Mouse (Mus musculus) forebrain, embryonic 11.5 days (tissue): ENCODE data around the gene Comt. TPM values are rescaled to one million over a fixed set of nuclear protein-coding genes. Genes with fewer than 3 reads are reported as not detected.

Experiments
- ATAC-seq: fragments of 200-750 bp; cut with Nextera tagmentation; replicated peaks from 2 replicates; pipeline ENCODE4 v1.8.0; 2017; ENCODE audit warnings: moderate TSS enrichment; ENCODE audit not compliant: low FRiP score
- DNase-seq: peaks from one replicate; pipeline ENCODE4 v3.0.0-alpha.2; 2017; ENCODE audit warnings: low spot score
- H3K27ac ChIP-seq: fragments of 300-500 bp; sonication (generic); 2 replicates; pipeline ENCODE4 v1.5.1; 2014; ENCODE audit warnings: low read depth, low read length
- H3K27me3 ChIP-seq: fragments of 300-500 bp; sonication (generic); 2 replicates; pipeline ENCODE4 v1.6.1; 2014; ENCODE audit warnings: mild to moderate bottlenecking, low read length, mixed read lengths; ENCODE audit not compliant: control insufficient read depth, insufficient read depth
- H3K36me3 ChIP-seq: fragments of 300-500 bp; sonication (generic); 2 replicates; pipeline ENCODE4 v1.6.1; 2014; ENCODE audit warnings: mild to moderate bottlenecking, low read length, moderate library complexity, mixed read lengths; ENCODE audit not compliant: control insufficient read depth, insufficient read depth
- H3K4me1 ChIP-seq: fragments of 300-500 bp; sonication (generic); replicated peaks from 2 replicates; pipeline ENCODE4 v1.6.1; 2014; ENCODE audit warnings: low read length, mixed read lengths; ENCODE audit not compliant: control insufficient read depth, insufficient read depth
- H3K4me2 ChIP-seq: fragments of 300-500 bp; sonication (generic); 2 replicates; pipeline ENCODE4 v1.6.1; 2014; ENCODE audit warnings: low read depth, mild to moderate bottlenecking, low read length, moderate library complexity, mixed read lengths; ENCODE audit not compliant: severe bottlenecking
- H3K4me3 ChIP-seq: fragments of 300-500 bp; sonication (generic); 2 replicates; pipeline ENCODE4 v1.5.1; 2014; ENCODE audit warnings: low read depth, low read length
- H3K9ac ChIP-seq: fragments of 300-500 bp; sonication (generic); 2 replicates; pipeline ENCODE4 v1.6.1; 2014; ENCODE audit warnings: low read length
- H3K9me3 ChIP-seq: fragments of 300-500 bp; sonication (generic); 2 replicates; pipeline ENCODE4 v1.6.1; 2016; ENCODE audit warnings: low read length, mixed read lengths; ENCODE audit not compliant: control insufficient read depth
- WGBS: fragments of 180-500 bp; shearing (Covaris S2); extraction: QIAGEN DNeasy Blood & Tissue Kit; methylation state at CpG from one replicate; pipeline ENCODE4 v1.1.7; 2014; 5-methylcytosine and 5-hydroxymethylcytosine counted together
- polyA plus RNA-seq: library from polyadenylated mRNA; unstranded; fragments of >200 nt; fragmentation: Nextera tagmentation; extraction: Ambion mirVana; gene quantifications from 2 replicates; pipeline ENCODE4 v1.2.1, GENCODE M21; 2014

Comt gene
- polyA plus RNA-seq, 1 experiment from 2014 or later: 53.6 TPM

DNA sequence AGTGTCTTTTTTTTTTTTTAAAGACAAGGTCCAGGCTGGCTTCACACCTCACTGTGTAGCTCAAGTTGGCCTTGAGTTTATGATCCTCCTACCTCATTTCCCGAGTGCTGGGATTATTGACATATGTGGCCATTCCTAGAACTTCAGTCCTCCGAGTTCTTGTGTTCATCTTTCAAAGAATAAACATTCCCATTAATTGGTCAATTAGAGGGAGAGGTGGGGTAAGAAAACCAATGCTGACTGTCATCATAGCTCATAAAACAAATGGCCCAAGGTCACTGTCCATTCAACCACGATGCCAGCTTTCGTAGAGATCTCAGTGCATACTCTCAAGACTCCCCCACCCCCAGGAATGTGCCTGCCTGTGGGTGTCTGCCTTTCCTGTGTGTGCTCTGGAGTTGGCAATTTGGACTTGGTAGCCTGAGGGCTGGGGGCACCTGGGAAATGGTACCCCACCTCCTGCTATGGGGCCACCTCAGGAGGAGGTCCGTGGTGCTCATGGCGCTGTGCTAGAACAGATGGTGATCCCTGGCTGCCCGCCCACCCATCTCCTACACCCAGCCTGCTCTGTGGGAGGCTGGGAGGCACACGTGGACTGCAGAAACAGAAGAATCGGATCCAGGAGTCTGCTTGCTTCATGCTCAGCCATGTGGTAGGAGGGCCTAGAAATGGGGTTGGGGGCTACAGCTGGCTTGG is 25.0 kb upstream of the Comt start:
- H3K36me3 ChIP-seq: no peaks in the 10 kb centered on the region
- no peaks in the 10 kb centered on the region for H3K27me3 ChIP-seq
- H3K4me3 ChIP-seq: no peak overlapping the region
- no peak overlapping the region for H3K4me2 ChIP-seq
- 69% methylated on average over 9 of the region's 9 CpGs for whole genome bisulfite sequencing
- ATAC-seq (no peak), DNase-seq (no peak)
- no peak overlapping the region for H3K9ac ChIP-seq
- H3K27ac ChIP-seq: no peak overlapping the region
- no peaks in the 10 kb centered on the region for H3K4me1 ChIP-seq
- H3K9me3 ChIP-seq: no peaks in the 10 kb centered on the region

DNA sequence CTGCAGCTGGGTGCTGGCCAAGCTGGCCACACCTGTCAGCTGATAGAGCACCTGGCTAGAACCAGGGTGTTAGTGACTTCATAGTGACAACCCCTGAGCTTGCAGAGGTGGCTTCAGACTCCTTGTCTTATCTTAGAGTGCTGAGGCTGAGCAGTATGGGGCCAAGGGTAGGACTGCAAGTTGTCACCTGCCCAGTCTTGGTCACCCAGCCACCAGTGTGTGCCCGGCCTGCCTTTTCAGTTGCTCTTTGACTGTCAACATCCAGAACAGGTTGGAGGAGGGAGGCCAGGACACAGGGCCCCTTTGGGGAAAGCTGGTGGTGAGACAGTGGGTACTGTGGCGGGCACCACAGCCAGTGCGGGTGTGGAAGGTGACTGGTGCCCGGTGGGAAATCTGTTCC is 22.4 kb upstream of the Comt start:
- H3K27ac ChIP-seq: no peak overlapping the region
- H3K4me3 ChIP-seq: no peak overlapping the region
- H3K27me3 ChIP-seq: no peaks in the 10 kb centered on the region
- DNase-seq (no peak), ATAC-seq (no peak)
- no peak overlapping the region for H3K9ac ChIP-seq
- no peaks in the 10 kb centered on the region for H3K4me1 ChIP-seq
- H3K4me2 ChIP-seq: no peak overlapping the region
- no peaks in the 10 kb centered on the region for H3K36me3 ChIP-seq
- no peaks in the 10 kb centered on the region for H3K9me3 ChIP-seq
- WGBS: 94% methylated on average over 4 of the region's 4 CpGs

DNA sequence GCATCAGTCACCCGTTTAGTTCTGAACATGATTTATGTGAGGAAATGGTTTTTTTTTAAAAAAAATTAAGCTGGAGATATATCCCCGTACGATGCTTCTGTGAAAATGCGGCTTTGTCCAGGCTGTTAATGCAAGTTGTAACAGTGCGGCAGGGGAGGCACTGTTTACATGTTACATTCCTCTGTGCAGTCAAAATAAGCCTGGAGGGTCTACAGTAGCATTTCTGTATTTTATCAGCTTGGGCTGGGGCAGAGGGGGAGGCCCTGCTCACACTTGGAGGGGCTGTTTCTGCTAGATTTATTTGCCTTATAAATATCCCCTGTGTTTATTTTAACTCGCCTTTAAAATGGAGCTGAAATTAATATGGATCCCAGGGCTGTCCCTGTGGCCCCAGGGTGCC is 21.5 kb upstream of the Comt start:
- Histone ChIP-seq H3K27me3 (no peaks in the 10 kb centered on the region), H3K27ac (no peak overlapping the region), H3K4me1 (no peaks in the 10 kb centered on the region), H3K9me3 (no peaks in the 10 kb centered on the region), H3K4me3 (no peak overlapping the region), H3K4me2 (no peak overlapping the region), H3K36me3 (no peaks in the 10 kb centered on the region), H3K9ac (no peak overlapping the region)
- ATAC-seq (no peak), DNase-seq (no peak)
- 89% methylated on average over 6 of the region's 6 CpGs for WGBS

DNA sequence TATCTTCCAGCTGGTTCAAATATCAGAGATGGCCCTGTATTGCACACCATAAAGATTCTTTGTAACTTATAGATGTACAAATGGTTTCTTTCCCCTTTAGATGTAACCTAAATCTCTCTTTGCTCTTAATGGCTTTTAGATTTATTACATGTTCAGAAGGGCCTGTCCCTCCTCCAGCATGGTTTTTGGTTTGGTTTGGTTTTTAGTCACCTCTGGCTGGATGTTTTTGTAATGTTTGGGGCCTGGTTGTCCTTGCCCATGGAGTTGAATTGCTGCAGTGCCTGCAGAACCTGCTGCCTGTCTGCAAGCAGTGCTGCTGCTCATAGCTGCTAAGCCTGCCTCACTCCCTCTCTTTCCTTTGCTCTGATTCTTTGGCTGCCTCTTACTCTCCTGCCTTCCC is 20.6 kb upstream of the Comt start:
- DNase-seq: no peak
- Histone ChIP-seq H3K4me2 (no peak overlapping the region), H3K27me3 (no peaks in the 10 kb centered on the region), H3K4me1 (no peaks in the 10 kb centered on the region), H3K9me3 (no peaks in the 10 kb centered on the region), H3K36me3 (no peaks in the 10 kb centered on the region), H3K9ac (no peak overlapping the region), H3K27ac (no peak overlapping the region), H3K4me3 (no peak overlapping the region)
- no peak for ATAC-seq

DNA sequence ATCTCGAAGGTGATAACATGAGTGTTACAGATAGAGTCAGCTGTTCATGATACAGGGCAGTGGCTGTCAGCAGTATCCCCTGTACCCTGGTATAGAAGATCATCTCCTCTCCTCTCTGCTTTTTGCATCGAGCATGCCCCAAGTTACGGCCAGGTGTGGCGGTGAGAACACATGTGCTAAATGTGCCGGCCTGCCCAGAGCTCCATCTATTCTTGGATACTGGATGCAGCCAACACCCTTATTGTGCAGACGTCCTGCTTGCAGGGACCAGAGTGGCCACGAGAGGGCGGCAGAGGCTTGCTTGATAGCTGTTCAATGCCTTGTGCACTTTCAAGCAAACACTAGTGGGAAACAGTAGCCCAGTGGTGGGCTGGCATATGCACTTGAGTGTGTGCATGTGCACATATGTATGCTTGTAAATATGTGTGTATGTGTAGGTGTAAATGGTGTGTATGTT is 16.8 kb upstream of the Comt start:
- no peaks in the 10 kb centered on the region for H3K4me1 ChIP-seq
- no peak overlapping the region for H3K4me2 ChIP-seq
- H3K4me3 ChIP-seq: no peak overlapping the region
- H3K27me3 ChIP-seq: no peaks in the 10 kb centered on the region
- H3K27ac ChIP-seq: no peak overlapping the region
- no peaks in the 10 kb centered on the region for H3K9me3 ChIP-seq
- ATAC-seq (peak; percentile 84), DNase-seq (peak; percentile 96)
- no peaks in the 10 kb centered on the region for H3K36me3 ChIP-seq
- 29% methylated on average over 8 of the region's 8 CpGs for WGBS
- H3K9ac ChIP-seq: no peak overlapping the region

DNA sequence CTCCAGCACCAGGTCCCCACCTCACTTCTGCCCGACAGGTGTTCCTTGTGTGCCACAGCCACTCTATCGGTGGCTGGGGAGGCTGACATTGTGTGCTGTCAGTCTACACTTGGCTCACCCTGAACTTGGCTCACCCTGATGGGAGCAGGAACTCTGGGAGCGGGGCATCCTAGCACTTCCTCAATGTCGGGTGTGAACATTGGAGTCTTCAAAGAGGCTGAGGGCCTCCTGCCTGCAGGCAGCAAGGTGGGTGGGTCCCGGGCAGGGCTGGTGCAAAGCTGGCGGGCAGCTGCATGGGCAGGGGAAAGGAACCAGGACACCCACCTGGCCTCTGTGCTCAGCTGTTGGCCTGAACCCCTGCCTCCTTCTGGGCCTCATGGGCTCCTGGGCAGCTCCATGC is 9.5 kb upstream of the Comt start:
- 87% methylated on average over 6 of the region's 6 CpGs for WGBS
- Histone ChIP-seq H3K4me2 (no peak overlapping the region), H3K9me3 (no peaks in the 10 kb centered on the region), H3K4me1 (no peaks in the 10 kb centered on the region), H3K4me3 (no peak overlapping the region), H3K36me3 (no peaks in the 10 kb centered on the region), H3K9ac (no peak overlapping the region), H3K27ac (no peak overlapping the region), H3K27me3 (no peaks in the 10 kb centered on the region)
- DNase-seq: no peak
- ATAC-seq: no peak

DNA sequence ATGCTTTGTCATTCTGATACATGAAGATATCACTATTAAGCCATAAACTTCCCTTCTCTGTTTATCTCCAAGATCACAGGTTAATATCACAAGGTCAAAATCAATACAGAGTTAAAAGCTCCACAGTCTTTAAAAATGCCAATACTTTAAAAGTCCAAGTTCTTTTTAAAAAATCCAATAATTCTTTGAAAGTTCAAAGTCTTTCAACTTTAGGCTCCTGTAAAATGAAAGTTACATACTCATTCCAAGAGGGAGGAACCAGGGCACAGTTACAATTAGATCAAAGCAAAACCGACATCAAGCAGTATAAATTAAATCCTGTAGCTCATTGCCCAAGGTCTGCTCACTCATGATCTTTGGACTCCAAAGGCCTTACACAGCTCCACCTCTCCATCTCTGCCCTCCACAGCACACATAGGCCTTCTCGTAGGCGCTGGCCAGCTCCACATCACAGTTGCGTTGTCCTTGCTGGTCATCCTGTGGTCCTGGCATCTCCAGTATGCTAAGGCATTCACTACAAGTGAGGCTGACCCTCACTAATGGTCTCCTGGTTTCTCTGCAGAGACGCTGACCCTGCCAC is 6.8 kb upstream of the Comt start:
- no peaks in the 10 kb centered on the region for H3K4me1 ChIP-seq
- H3K36me3 ChIP-seq: no peaks in the 10 kb centered on the region
- ATAC-seq: no peak
- H3K27ac ChIP-seq: no peak overlapping the region
- 96% methylated on average over 5 of the region's 5 CpGs for WGBS
- no peak overlapping the region for H3K9ac ChIP-seq
- no peaks in the 10 kb centered on the region for H3K9me3 ChIP-seq
- no peak overlapping the region for H3K4me2 ChIP-seq
- H3K4me3 ChIP-seq: no peak overlapping the region
- DNase-seq: no peak
- no peaks in the 10 kb centered on the region for H3K27me3 ChIP-seq

DNA sequence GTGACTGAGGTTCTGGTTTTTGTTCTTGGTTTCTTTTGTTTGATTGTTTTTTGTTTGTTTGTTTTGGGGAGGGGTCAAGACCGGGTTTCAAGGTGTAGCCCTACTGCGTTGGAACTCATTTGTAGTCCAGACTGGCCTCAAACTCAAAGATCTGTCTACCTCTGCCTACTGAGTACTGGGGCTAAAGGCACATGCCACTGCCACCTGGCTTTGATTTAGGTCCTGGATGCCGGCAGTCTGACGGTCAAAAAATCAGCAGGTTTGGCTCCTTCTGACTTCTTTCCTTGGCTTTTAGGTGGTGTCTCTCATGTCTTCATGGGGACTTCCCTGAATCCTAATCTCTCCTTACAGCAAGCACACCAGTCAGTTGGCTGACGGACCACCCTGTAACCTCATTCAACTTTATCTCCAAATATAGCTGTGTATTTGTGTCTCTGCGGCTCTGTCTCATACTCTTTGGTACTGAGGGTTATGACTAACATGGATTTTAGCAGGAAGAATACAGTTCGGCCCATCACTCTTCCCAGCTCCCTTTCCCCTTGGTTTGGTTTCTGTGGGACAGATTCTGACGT is 4.1 kb upstream of the Comt start:
- Histone ChIP-seq H3K4me2 (no peak overlapping the region), H3K4me3 (no peak overlapping the region), H3K9ac (no peak overlapping the region), H3K4me1 (no peaks in the 10 kb centered on the region), H3K27ac (no peak overlapping the region), H3K9me3 (no peaks in the 10 kb centered on the region), H3K27me3 (no peaks in the 10 kb centered on the region), H3K36me3 (no peaks in the 10 kb centered on the region)
- no peak for ATAC-seq
- no peak for DNase-seq
- 79% methylated on average over 8 of the region's 8 CpGs for WGBS

DNA sequence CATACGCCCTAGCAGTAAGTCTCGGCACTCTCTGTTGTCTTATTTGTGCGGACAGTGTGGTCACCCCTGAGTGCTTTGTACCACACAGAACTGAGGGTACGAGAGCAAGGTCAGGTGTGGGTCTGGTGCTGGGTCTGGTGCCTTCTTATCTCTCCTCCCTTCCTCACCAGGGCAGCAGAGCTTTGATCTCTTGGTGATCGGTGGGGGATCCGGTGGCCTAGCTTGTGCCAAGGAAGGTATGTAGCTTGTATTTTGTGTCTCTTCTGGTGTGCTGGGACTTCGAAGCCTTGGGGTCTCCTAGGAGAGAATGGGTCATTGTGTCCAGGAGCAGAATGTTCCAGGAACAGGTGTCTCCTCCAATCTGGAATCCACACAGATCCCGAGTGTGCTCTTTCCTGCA is 3.0 kb upstream of the Comt start:
- no peaks in the 10 kb centered on the region for H3K36me3 ChIP-seq
- no peak overlapping the region for H3K4me2 ChIP-seq
- no peaks in the 10 kb centered on the region for H3K9me3 ChIP-seq
- no peaks in the 10 kb centered on the region for H3K27me3 ChIP-seq
- H3K27ac ChIP-seq: no peak overlapping the region
- H3K4me3 ChIP-seq: no peak overlapping the region
- 0 out of 2 replicates have a peak, but pooled peaks cover 3% of the 10 kb centered on the region for H3K4me1 ChIP-seq
- WGBS: 90% methylated on average over 8 of the region's 8 CpGs
- DNase-seq (no peak), ATAC-seq (no peak)
- no peak overlapping the region for H3K9ac ChIP-seq
